Mouse (Mus musculus) layer of hippocampus, adult 9-10 months (tissue): ENCODE measurements around the gene Baiap2l1.
"Not testable (repeated sequence)": the region's sequence is repeated elsewhere in the genome, so short reads cannot be mapped to it uniquely, and the experiment has no call there.

Source experiments
- DNase-seq: peaks from one replicate; pipeline ENCODE4 v3.0.0; 2022; ENCODE audit warnings: low spot score

The Baiap2l1 gene

DNA sequence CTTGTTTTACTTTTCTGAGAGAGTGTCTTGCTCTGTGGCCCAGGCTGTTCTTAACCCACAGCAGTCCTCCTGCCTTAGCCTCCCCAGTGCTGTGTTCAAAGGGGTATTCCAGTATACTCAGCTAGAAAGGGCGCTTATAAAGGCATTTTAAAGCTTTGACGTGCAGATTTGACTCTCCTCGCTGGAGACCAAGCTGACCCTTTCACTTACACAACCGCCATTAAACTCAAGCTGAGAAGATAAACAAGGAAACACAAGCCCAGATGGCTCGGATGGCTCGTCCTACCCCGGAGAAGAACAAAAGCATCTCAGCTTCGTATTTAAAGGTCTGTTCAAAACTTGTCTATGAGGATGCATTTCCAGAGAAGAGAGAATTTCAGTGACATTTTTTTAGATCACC is 6.7 kb downstream of the Baiap2l1 start:
- no peak for DNase-seq

DNA sequence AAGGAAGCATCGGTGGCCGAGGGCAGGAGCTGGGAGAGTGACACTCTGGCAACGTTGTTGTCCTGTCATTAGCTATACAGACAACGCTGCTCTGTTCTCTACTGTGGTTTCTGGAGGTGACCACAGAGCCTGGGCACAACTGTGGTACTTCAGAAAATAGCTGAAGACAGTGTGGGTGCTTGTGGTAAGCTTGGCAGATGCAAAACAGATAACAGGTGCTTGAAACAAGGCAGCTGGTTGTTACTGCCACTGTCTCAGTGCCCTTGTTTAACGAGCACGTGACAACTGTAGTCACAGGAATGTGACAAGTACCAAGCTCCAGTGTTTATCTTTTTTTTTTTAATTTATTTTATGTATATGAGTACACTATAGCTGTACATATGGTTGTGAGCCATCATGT is 13.3 kb downstream of the Baiap2l1 start:
- DNase-seq = no peak

DNA sequence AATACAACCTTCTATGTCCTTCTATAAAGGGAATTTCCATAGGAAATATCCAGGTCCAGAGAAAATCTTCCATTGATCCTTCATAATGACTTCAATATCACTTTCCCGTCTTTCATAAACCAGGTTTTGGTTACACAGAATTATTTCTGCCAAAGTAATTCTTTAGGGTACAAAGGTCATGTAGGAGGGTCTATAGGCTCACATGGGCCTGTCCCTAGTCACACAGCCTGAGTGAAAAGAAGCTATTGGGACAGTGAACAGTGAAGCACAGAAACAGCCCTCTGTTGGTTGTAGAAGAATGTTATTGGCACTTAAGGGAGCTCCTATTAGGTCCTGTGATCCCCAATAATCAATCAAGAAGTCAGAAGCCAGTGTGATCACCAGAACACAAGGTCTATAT is 16.8 kb downstream of the Baiap2l1 start:
- DNase-seq = no peak

DNA sequence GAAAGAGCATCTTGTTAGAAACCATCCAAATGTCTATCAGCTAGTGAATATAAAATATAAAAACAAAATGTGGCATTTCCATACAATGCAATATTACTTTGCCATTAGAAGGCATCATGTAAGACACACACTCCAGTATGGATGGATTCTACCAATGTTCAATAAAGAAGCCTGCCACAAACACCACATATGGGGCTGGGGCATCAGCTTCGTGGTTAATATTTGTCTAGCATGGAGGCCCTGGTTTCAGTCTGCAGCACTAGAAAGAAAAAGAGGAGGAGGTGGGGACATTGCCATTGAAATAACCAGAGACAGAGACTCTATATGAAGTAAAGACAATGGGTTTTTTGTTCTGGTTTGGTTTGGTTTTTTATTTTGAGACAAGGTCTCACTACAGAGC is 19.1 kb downstream of the Baiap2l1 start:
- no peak for DNase-seq

DNA sequence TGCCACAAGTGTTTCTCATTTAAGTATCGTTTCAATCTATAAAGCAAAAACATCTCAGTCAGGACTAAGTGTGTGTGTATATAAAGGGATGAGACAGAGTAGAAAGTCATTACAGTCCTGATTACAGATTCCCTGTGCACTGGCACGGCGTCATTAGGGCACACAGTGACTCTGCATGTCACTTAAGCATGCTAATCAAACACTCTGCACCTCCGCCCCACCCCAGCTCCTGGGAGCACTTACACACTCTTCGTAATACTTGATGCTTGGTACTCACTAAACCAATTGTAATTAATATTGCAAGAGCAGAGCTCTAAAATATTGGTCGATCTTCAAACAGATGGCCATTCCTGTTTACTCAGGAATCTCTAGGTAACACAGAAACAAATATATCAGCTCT is 22.6 kb downstream of the Baiap2l1 start:
- DNase-seq = not testable (repeated sequence)

DNA sequence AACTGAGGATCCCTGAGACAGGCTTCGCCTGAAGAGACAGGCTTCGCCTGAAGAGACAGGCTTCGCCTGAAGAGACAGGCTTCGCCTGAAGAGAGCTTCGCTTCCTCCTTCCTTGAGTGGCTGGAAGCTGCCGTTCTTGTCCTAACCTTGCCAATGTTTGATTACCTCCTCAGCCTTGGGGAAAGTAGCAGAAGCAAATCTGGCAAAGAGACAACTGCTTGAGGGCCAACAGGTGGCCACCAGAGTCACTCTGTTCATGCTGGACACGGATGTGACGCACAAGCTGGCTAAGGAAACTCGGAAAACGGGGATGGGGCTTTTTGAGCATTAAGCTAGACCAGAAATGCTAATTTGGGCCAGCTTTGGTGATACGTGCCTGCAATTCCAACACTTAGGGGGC is 23.9 kb downstream of the Baiap2l1 start:
- DNase-seq = no peak

DNA sequence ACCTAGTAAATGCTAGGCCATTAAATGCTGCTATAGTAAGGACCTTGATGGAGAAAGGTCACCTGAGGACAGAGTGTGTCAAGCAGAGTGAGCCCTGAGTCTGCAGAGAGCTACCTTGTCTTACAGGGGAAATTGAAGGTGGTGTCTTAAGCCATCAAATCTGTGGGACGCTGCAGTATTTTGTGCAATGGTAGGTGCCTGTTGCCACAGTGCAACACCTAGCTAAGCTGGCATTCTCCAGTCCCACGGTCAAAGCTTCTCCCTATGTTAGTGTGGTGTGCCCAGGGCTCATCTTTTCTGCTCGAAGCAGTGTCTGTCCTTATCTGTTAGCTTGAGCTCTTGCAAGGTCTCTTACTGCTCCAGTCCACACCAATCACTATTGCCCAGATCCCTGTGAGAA is 35.2 kb downstream of the Baiap2l1 start:
- no peak for DNase-seq

DNA sequence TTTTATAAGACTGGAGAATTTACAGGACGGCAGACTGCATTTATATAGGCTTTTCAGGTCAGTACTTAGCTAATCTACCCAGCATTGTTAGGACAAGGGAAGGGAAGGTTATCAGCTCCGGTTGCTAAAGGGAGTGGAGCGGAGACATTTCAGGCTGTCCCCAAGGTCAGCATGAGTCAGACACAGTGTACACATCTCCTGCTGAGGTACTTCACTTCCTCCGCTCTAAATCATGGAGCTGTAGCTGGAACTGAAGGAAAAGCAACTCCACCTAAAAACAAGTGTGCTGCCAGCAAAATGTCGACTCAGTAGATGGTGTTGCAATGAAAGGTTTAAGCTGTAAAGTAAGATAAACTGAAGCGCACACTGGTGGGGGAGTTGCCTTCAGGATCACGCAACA is 36.2 kb downstream of the Baiap2l1 start:
- DNase-seq = no peak

DNA sequence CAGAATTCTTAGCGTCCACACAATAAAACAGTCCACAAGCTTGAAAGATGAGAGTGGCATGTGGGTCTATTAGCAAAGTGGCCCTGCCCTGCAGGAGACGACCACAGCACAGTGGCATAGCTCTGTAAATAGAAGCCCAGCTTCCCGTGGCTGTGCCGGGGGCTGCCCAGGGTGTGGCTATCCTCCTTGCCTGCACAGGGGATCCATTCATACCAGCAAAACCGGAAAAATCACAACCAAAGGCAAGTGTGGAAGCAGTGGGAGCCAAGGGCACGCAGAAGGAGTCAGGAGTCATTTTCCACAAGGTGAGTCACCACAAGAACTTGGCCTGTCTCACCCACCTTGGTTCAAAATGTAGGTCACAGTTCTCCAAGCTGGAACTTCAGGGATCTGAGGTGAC is 39.6 kb downstream of the Baiap2l1 start:
- no peak for DNase-seq

DNA sequence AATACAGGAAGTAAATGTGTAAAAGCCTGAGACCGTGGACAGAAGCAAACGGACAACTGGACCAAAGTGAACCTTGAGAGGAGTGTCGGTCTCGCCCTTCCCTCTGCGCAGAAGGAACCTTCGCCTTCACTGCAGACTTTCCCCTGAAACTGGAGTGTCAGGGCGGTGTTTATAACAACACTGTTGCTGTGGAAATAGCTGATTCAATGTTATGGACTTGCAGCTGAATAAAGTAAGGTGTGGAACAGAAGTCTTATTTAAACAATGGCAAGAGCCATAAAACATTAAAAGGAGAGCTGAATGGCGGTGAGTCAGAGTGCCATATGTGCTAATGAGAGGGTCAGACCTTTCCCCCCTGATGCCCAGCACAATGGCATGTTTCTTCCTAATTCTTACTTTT is 40.5 kb downstream of the Baiap2l1 start:
- no peak for DNase-seq

DNA sequence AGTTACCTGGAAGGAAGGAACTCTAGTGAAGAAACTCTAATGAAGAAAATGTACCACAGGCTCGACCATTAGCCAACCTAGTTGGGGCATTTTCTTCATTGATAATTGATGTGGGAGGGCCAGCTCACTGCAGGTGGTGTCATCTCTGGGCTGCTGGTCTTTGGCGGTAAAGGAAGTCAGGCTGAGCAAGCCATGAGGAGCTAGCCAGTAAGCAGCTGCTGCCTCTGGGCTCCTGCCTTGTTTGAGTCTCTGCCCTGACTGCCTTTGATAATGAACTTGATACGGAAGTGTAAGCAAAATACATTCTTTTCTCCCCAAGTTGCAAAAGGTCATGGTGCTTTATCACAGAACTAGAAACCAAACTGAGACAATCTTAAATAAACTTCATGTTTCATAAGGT is 41.5 kb downstream of the Baiap2l1 start:
- no peak for DNase-seq

DNA sequence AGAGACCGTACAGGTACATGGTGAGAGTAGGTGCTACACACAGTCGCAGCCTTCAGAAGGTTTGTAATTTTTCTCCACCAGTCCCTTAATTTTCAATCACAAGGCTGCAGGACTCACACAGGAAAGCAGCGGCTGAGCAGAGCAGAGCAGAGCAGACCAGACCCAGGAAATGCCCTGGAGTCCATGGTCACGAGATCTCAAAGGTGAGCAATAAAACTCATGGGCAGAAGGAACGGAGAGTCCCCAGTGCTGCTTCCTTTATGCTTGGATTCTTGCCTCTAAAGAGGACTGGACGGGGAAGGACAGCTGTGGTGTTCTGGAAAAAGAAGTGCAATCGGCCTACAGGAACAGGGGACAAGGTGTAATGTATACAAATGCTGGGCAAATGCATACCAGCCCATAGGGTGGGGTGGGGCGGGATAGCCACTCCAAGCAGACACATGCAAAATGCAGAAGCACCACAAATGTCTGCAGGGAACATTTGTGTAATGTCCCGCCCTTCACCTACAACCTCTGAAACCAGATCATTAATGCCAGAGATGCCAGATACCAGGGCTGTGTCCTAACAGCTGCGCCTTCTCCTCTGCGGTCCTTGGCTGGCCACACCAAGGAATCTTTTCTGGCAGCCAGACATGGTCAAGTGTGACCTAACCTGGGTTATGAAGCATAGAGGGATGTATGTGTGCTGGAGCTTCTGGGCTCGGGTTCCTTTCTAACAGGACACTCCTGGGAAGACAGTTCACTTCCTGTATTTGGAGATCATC is 43.0 kb downstream of the Baiap2l1 start:
- no peak for DNase-seq

DNA sequence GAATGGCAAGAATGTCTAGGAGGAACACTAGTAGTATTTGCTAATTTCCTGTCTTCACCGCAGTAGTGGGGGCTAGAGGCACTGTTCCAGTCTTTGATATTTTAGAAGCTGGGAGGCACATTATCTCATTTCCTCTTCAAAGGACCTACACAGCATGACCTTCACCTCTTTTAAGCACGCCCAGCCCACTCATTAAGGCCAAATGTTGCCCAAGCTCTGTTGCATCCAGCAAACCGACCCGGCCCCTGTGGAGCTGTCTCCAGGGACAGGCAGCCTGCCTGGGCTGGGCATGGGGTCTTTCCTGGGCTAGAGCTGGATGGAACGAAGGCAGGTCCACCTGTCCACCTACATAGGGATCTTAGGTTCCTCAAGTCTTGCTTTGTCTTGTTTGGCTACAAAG is 44.6 kb downstream of the Baiap2l1 start:
- DNase-seq = no peak

DNA sequence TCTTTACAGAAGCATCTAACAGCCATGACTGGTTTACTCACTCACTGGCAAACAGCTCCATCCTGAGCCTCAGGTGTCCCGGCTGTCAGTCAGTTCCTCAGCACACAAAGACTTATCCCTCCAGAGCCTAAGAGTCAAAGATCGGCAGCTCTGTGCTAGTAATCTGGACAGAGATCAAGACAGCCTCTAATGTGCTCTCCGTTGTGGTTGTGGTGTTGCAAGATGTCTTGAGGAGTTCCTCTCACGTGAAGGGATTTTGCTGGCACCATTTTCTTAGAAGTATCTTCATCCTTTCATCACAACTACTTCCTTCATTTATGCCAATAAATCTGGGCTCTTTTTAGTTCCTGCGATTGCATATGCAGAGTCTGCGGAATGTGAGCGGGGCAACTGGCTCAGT is 45.7 kb downstream of the Baiap2l1 start:
- no peak for DNase-seq

DNA sequence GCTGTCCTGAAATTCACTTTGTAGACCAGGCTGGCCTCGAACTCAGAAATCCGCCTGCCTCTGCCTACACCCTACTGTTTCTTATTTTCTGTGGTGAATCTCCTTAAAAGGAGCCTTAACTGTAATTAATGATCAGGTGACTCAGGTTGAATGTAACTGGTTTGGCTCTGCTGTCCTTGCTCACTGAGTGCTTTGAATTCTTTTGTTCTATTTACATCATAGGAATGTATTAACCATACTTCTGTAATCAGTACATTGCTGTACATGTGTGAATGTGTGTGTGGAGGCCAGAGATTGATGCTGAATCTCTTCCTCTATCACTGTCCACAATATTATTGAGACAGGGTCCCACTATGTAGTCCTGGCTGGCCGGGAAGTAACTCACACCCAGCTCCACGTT is 49.0 kb downstream of the Baiap2l1 start:
- no peak for DNase-seq

DNA sequence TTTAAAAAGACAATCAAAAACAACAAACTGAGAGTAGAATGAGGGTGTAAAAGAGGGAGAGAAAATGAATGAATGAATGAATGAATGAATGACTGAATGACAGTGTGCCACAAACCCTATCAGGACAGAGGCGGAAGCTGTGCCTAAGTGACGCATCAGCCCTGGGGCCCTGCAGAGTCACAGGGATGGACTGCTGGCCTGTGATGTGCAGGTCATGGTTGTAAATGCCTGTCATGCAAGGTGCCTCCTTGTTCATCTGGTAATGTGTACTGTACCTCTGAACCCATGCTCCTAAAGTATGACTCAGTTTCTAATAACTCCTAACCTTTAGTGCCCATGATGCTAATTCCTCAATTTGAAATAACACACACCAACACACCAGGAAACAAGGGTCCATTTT is 54.8 kb downstream of the Baiap2l1 start:
- DNase-seq = no peak

DNA sequence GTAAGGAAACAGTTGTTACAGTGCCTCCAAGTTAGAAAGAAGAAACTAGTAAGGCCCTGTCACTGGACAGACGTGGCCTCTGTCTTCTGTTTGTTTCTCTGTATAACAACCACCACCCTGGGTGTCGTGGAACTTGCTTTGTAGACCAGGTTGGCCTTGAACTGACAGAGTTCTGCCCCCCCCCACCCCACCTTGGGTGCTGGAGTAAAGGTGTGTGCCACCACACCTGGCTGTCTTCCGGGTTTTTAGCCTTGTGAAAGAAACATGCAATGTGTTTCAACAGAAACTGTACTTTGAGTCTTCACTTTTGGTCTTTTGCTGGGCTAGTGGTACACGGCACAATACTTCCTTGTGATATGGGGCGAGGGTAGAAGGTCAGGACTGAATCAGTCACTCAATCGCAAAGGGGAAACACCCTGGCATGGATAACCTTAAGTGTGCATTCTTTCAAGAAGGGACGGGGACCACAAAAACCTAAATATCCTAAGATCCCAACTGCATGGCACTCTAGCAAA is 61.8 kb downstream of the Baiap2l1 start:
- DNase-seq = no peak

DNA sequence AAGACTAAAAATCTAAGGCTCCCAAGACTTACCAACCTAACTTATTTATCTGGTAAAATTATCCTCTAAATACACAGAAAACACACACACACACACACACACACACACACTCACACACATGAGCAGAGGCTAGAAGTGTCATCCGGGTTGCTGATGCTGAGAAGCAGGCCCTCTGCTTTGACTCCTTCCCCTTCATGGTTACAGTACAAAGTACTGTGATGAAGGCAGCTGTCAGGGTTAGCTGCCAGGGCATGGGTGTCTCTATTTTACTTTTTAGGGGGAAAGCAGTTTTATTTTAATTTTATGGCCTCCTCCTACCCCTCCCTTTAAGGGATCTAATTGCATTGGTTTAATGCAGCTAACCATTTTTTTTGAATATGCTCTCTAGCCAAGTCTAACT is 62.6 kb downstream of the Baiap2l1 start:
- no peak for DNase-seq

DNA sequence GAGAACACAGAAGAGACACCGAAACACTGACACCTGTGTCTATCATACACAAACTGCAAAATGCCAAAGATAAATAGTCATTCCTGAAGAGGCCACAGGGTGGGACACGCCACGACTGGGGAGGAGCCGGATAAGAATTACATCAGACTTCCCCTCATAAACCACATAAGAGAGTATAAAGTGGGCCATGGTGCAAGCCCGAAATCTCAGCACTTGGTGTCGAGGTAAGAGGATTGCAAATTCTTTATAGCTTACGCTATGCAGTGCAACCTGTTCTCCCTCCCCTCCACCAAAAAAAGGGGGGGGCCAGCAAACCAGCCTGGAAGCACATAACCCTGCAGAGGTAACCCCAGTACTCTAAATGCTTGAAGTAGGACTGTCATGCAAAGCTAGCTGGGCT is 63.0 kb downstream of the Baiap2l1 start:
- no peak for DNase-seq

DNA sequence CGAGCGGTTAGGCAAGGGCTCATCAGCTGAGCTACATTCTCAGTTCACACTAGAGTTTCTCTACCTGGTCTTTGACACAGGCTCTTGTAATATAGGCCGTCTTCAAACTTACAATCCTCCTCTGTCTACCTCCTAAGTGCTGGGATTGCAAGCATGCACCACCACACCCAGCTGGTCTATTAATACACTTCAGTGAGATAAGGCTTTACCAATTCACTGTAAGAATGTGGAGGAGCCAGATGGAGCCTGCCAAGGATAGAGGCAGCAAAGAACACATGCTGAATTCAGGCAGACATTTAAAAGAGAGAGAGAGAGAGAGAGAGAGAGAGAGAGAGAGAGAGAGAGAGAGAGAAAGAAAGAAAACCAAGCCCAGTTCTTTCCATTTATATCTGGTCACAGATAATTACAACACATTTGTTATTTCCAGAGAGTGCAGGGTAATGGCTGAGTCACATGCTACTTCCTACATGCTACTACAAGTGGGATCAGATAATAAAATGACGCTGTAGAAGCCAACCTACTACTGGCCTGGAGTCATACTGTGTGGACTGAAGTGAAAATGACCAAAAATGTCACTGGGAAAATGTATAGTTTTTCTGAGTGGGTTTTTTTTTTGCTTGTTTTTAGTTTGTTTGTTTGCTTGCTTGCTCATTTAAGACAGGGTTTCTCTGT is 68.0 kb downstream of the Baiap2l1 start:
- no peak for DNase-seq

DNA sequence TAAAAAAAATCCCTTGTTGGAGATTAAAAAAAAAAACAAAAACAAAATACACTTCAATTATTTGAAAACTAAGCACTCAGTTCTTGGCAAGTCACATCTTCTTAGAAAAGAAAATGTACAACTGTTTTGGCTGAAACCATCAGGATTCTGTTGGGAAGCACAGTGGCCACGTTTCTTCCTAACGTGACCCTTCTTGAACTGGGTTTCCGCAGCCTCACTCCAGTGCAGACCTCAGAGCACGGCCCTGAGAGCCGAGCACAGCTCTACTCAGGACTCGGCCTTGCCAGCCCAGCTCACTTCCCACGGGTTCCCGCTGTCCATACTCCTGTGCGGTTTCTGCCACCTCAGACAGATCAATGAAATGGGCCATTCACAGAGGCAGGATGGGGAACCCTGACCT is 69.5 kb downstream of the Baiap2l1 start:
- no peak for DNase-seq

DNA sequence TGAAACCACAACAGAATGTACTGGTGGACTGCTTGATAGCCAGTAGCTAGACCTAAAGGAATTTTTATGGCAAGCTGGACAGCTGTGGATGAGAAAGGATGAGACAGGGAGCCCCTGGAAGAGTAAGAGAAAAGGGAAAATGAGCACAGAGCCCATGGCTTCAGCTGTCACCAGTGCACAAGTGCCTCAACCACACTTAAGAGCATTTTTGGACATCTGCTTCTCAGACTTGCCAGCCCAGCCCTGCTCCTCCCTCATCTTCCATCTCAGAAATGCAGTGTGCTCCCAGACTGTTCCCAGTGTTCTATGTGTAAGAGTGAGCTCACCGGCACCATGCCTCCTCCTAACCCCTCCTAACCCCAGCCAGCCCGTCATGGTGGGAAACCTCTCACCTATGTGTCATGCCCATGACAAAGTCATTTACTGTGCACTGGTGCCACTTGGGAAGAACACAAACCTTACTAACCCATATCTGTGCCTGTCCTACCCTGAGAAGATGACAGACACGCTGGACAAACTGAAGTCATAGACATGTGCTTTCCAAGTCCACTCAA is 70.6 kb downstream of the Baiap2l1 start:
- no peak for DNase-seq

DNA sequence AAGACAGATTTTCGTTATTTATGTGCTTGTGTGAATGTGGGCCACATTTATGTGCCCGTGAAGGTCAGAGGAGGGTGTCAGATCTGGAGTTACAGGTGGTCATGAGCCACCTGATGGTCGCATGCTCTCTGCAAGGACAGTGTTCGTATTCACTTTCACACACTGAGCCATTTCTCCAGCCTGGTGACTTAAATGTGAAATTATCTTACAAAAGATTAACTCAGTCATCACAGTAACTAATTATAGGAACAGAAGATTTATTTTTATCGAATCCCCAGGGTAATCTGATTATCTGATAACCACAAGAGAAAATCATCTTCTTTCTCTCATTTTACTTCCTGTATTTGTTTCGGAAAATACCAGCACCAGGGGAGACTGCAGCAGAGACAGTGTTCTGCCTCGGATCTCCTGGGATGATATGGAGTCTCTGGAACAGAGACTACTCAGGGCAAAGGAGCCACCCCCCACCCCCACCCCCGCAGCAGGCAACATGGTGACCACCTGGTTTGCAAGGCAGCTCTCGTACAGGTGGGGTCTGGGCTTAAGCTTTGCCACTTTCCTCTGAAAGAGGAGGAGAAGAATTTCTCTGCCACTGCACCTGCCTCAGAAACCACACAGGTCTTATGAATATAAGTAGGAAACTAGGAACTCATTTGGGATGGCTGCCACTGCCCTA is 71.2 kb downstream of the Baiap2l1 start:
- DNase-seq = no peak
